32 mouse cellular contexts compared by ENCODE assay signal in the genomic region with DNA sequence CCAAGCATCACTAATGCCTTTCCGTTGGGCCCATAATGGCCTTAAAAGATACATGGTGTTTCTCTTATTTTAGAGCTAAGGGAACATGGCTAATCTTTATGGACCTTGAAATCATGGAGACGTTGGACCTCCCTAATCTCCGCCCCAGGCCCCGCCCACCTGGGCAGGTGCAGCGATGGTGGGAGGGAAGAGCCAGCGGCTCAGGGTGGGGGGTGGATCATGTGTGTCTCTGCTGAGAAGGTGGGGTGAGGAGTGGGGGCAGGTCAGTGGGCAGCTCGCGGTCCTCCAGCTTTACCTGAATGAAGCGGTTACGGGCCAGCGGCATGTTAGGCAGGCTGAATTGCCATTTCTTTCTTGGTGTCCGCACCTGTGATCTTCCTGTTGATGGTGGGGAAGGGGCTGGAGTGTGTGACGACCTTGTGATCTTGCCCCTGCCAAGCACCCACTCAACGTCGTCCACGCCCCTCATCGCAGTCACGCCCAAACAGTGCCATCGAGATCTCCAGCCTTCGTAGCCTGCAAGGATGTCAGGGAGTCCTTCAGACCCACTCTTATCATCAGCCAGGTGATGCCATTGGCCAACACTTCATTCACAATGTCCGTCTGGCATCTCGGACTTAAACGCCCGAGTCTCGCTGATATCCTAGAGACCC. TPM values are rescaled to one million over a fixed set of nuclear protein-coding genes. Genes with fewer than 3 reads are reported as not detected.
DNase-seq lines count a peak whose midpoint lies in the region; ATAC-seq and TF ChIP-seq lines count a peak whose summit lies in the region.
"Had no signal": no experiment of that assay in that cellular context is flagged by ENCODE, and none has a peak within 500 bp of the region (broad histone marks: within the 10 kb centered on the region; RNA-seq: fewer than 3 reads in every experiment).

No protein-coding gene starts in this region.

- no peak overlapping the region for H3K27ac ChIP-seq in kidney, adult 2 months (ENCODE audit: insufficient read depth, low read depth, low read length)
- no peak overlapping the region for H3K27ac ChIP-seq in kidney, embryonic 15.5 days
- H3K27ac ChIP-seq in forebrain, embryonic 14.5 days (ENCODE audit: low read depth, low read length): no peak overlapping the region
- H3K27ac ChIP-seq: forebrain, embryonic 12.5 days; heart, embryonic 10.5 days; hindbrain, embryonic 15.5 days; layer of hippocampus, adult 2 months; midbrain, embryonic 12.5 days; stomach, postnatal 0 days had no signal

- DNase-seq in kidney, adult 2 months: peak; percentile 53
- peak; percentile 31 for DNase-seq in thymus, postnatal 4 days
- DNase-seq in thymus, postnatal 0 days (ENCODE audit: low spot score): no peak
- DNase-seq in kidney, postnatal 14 days: peak; percentile 52
- no peak for DNase-seq in layer of hippocampus, postnatal 36 days
- no peak for DNase-seq in forebrain, embryonic 14.5 days (ENCODE audit: low spot score)
- DNase-seq: adrenal gland, postnatal 14 days; B cell, adult 2 months; cerebellum, adult 9-10 months; lung, postnatal 10 days; right cerebral cortex, postnatal 14 days; thymus, postnatal 25 days had no signal

- H3K9ac ChIP-seq in kidney, embryonic 15.5 days: no peak overlapping the region
- no peak overlapping the region for H3K9ac ChIP-seq in forebrain, embryonic 14.5 days (ENCODE audit: low read length)
- H3K9ac ChIP-seq: forebrain, embryonic 12.5 days; hindbrain, embryonic 15.5 days; midbrain, embryonic 12.5 days had no signal

- ATAC-seq in kidney, embryonic 15.5 days (replicated peaks; ENCODE audit: low FRiP score): no peak
- ATAC-seq in forebrain, embryonic 14.5 days: no peak

- H3K36me3 ChIP-seq in kidney, adult 2 months (ENCODE audit: control insufficient read depth, insufficient read depth, low read length): no peaks in the 10 kb centered on the region; the same call in 1 of the 2 replicates
- peaks cover 31% of the 10 kb centered on the region for H3K36me3 ChIP-seq in kidney, embryonic 15.5 days
- H3K36me3 ChIP-seq in forebrain, embryonic 14.5 days (ENCODE audit: control insufficient read depth, insufficient read depth, low read length): no peaks in the 10 kb centered on the region
- H3K36me3 ChIP-seq: hindbrain, embryonic 15.5 days had no signal

- no peak overlapping the region for H3K4me3 ChIP-seq in kidney, adult 2 months (ENCODE audit: insufficient read depth, low read depth, low read length)
- H3K4me3 ChIP-seq in kidney, embryonic 15.5 days (replicated peaks): no peak overlapping the region
- no peak overlapping the region for H3K4me3 ChIP-seq in forebrain, embryonic 14.5 days (ENCODE audit: low read depth, low read length)
- H3K4me3 ChIP-seq: erythroblast, embryonic 14.5 days; forebrain, embryonic 12.5 days; heart, embryonic 10.5 days; hindbrain, embryonic 15.5 days; layer of hippocampus, adult 2 months; midbrain, embryonic 12.5 days had no signal

- no peak for TF ChIP-seq POLR2A in kidney, adult 2 months (IDR thresholded peaks at IDR 0.05; ENCODE audit: low read depth, low read length)

- no peak overlapping the region for H3K4me2 ChIP-seq in kidney, embryonic 15.5 days
- H3K4me2 ChIP-seq in forebrain, embryonic 14.5 days (ENCODE audit: low read length): no peak overlapping the region
- H3K4me2 ChIP-seq: forebrain, embryonic 12.5 days; hindbrain, embryonic 15.5 days; midbrain, embryonic 12.5 days had no signal

- H3K4me1 ChIP-seq in kidney, adult 2 months (ENCODE audit: control insufficient read depth, insufficient read depth, low read length): peaks cover 2% of the 10 kb centered on the region
- peaks cover 12% of the 10 kb centered on the region for H3K4me1 ChIP-seq in kidney, embryonic 15.5 days
- H3K4me1 ChIP-seq in forebrain, embryonic 14.5 days (ENCODE audit: control insufficient read depth, insufficient read depth, low read length): no peaks in the 10 kb centered on the region

- TF ChIP-seq CTCF in kidney, adult 2 months (conservative IDR thresholded peaks at IDR 0.05; ENCODE audit: insufficient read depth, insufficient read length, low read depth, low read length): no peak

- no peaks in the 10 kb centered on the region for H3K9me3 ChIP-seq in kidney, embryonic 15.5 days (replicated peaks)
- H3K9me3 ChIP-seq in forebrain, embryonic 14.5 days (replicated peaks; ENCODE audit: control insufficient read depth, low read length): no peaks in the 10 kb centered on the region
- H3K9me3 ChIP-seq: forebrain, embryonic 12.5 days; hindbrain, embryonic 15.5 days; midbrain, embryonic 12.5 days had no signal

- 63% methylated on average over 25 of the region's 25 CpGs for WGBS in kidney, adult 2 months
- WGBS in kidney, embryonic 15.5 days: 60% methylated on average over 25 of the region's 25 CpGs
- WGBS in forebrain, embryonic 14.5 days: 63% methylated on average over 25 of the region's 25 CpGs

- H3K27me3 ChIP-seq in kidney, adult 2 months (replicated peaks; ENCODE audit: control insufficient read depth, insufficient read depth, low read length): no peaks in the 10 kb centered on the region
- H3K27me3 ChIP-seq in kidney, embryonic 15.5 days: no peaks in the 10 kb centered on the region
- no peaks in the 10 kb centered on the region for H3K27me3 ChIP-seq in forebrain, embryonic 14.5 days (replicated peaks; ENCODE audit: control insufficient read depth, insufficient read depth, low read length)
- H3K27me3 ChIP-seq: CH12.LX; forebrain, embryonic 12.5 days; hindbrain, embryonic 15.5 days; midbrain, embryonic 12.5 days had no signal

RNA-seq across cellular contexts. Expression of gene Trim56, which starts 5.9 kb away (rescaled TPM):
- 10.2 and 14.4 TPM in 2 replicates for polyA plus RNA-seq in kidney, adult 2 months (2012; rRNA removed)
- 7.9 and 9.0 TPM in 2 replicates for polyA plus RNA-seq in kidney, embryonic 15.5 days (2015; fragmentation: Nextera tagmentation; extraction: Ambion mirVana)
- polyA plus RNA-seq in thymus, postnatal 0 days (2015; fragmentation: Nextera tagmentation; extraction: Ambion mirVana): 13.0 and 18.0 TPM in 2 replicates
- 1 to 10 TPM; 4.6 to 6.5 TPM for total RNA-seq in layer of hippocampus, postnatal 36 days (2021)
- 3.2 and 4.8 TPM in 2 replicates for polyA plus RNA-seq in forebrain, embryonic 14.5 days (2014; fragmentation: Nextera tagmentation; extraction: Ambion mirVana)

RNA-seq across cellular contexts. Expression of gene Serpine1, which starts 38.0 kb away (rescaled TPM):
- 1.1 and 2.1 TPM in 2 replicates for polyA plus RNA-seq in kidney, adult 2 months (2012; rRNA removed)
- 0.45 and 0.48 TPM in 2 replicates for polyA plus RNA-seq in kidney, embryonic 15.5 days (2015; fragmentation: Nextera tagmentation; extraction: Ambion mirVana)
- 0.05 and 0.12 TPM in 2 replicates for polyA plus RNA-seq in thymus, postnatal 0 days (2015; fragmentation: Nextera tagmentation; extraction: Ambion mirVana)
- total RNA-seq in layer of hippocampus, postnatal 36 days (2021): under 1 TPM; 0.37 to 0.56 TPM
- polyA plus RNA-seq in forebrain, embryonic 14.5 days (2014; fragmentation: Nextera tagmentation; extraction: Ambion mirVana): 0.14 and 0.28 TPM in 2 replicates
- total RNA-seq: hematopoietic stem cell, adult 5-6 weeks; monocyte, adult 5-6 weeks had no signal
- polyA plus RNA-seq: erythroblast, embryonic 14.5 days; neural tube, embryonic 11.5 days had no signal

RNA-seq across cellular contexts. Expression of gene Muc3, which starts 39.1 kb away (rescaled TPM):
- not detected in 2 replicates for polyA plus RNA-seq in kidney, adult 2 months (2012; rRNA removed)
- polyA plus RNA-seq in kidney, embryonic 15.5 days (2015; fragmentation: Nextera tagmentation; extraction: Ambion mirVana): 0.09 TPM in 1 of 2 replicates, not detected in the other
- polyA plus RNA-seq in thymus, postnatal 0 days (2015; fragmentation: Nextera tagmentation; extraction: Ambion mirVana): 0.36 and 0.46 TPM in 2 replicates
- not detected for total RNA-seq in layer of hippocampus, postnatal 36 days (2021)
- polyA plus RNA-seq in forebrain, embryonic 14.5 days (2014; fragmentation: Nextera tagmentation; extraction: Ambion mirVana): not detected in 2 replicates
- total RNA-seq: adrenal gland, postnatal 14 days; CH12.LX; gastrocnemius, adult 18-20 months; layer of hippocampus, adult 2 months; layer of hippocampus, postnatal 25 days; left cerebral cortex, postnatal 10 days; monocyte, adult 5-6 weeks had no signal
- polyA plus RNA-seq: cortical plate, adult 2 months; embryonic facial prominence, embryonic 11.5 days; erythroblast, embryonic 14.5 days; forebrain, embryonic 12.5 days; heart, embryonic 10.5 days; heart, postnatal 0 days; hindbrain, embryonic 15.5 days; limb, embryonic 11.5 days; liver, embryonic 16.5 days; midbrain, embryonic 12.5 days; neural tube, embryonic 11.5 days had no signal

Comparison
In these comparisons a context has a peak if more than half of its experiments do, and no peak if none do; other contexts are left out.
1. DNase-seq: peak in kidney, adult 2 months (single experiment), thymus, postnatal 4 days (single experiment) and kidney, postnatal 14 days (single experiment); none in thymus, postnatal 0 days (single experiment), layer of hippocampus, postnatal 36 days (0 of 2) and forebrain, embryonic 14.5 days (single experiment).